Mouse (Mus musculus): ENCODE data around the gene Mcat. TPM values are rescaled to one million over a fixed set of nuclear protein-coding genes. Genes with fewer than 3 reads are reported as not detected.

The Mcat gene
- polyA plus RNA-seq (2012; rRNA removed; ENCODE audit: low replicate concordance): 34.7 and 49.8 TPM in 2 replicates

GRCm38 (mm10) chr15:83563327-83563856 is at the start of gene Mcat, which contains the start of gene Tspo:
Mcat (minus strand) TSS chr15:83563787.
Tspo (plus strand) TSS chr15:83563592.

GRCm38 (mm10) chr15:83594513-83595363 is 31.2 kb upstream of the Mcat start, which contains the start of gene Ttll12:
Ttll12 (minus strand) TSS chr15:83595157.

GRCm38 (mm10) chr15:83526424-83527091 is 37.0 kb downstream of the Mcat start, which contains the start of gene Bik:
Bik (plus strand) TSS chr15:83526862.

GRCm38 (mm10) chr15:83510805-83511405 is 52.7 kb downstream of the Mcat start, which contains the start of gene Ttll1:
Ttll1 (minus strand) TSS chr15:83510893.

Other genes starting within 250 kb of the Mcat start
- gene Arfgap3, start 213.5 kb downstream of the Mcat start, polyA plus RNA-seq (2012; rRNA removed; ENCODE audit: low replicate concordance): 18.9 and 26.0 TPM in 2 replicates
- 34.3 and 54.4 TPM in 2 replicates for gene Pacsin2, start 99.2 kb downstream of the Mcat start, polyA plus RNA-seq (2012; rRNA removed; ENCODE audit: low replicate concordance)
- 7.8 and 9.7 TPM in 2 replicates for gene Ttll1, start 52.9 kb downstream of the Mcat start, polyA plus RNA-seq (2012; rRNA removed; ENCODE audit: low replicate concordance)
- gene Bik, start 36.9 kb downstream of the Mcat start, polyA plus RNA-seq (2012; rRNA removed; ENCODE audit: low replicate concordance): 16.3 and 25.3 TPM in 2 replicates
- 1,037 and 1,538 TPM in 2 replicates for gene Tspo, start 195 bp downstream of the Mcat start, polyA plus RNA-seq (2012; rRNA removed; ENCODE audit: low replicate concordance)
- 26.0 and 35.1 TPM in 2 replicates for gene Ttll12, start 31.4 kb upstream of the Mcat start, polyA plus RNA-seq (2012; rRNA removed; ENCODE audit: low replicate concordance)
- 3.3 and 4.4 TPM in 2 replicates for gene Scube1, start 161.2 kb upstream of the Mcat start, polyA plus RNA-seq (2012; rRNA removed; ENCODE audit: low replicate concordance)
- gene Mpped1, start 215.7 kb upstream of the Mcat start, polyA plus RNA-seq (2012; rRNA removed; ENCODE audit: low replicate concordance): not detected in 2 replicates